Mouse (Mus musculus) limb, embryonic 14.5 days (tissue): ENCODE measurements around the gene Appl1. TPM values are rescaled to one million over a fixed set of nuclear protein-coding genes. Genes with fewer than 3 reads are reported as not detected.

ENCODE experiments used
- ATAC-seq: fragments of 200-750 bp; cut with Nextera tagmentation; 2 replicates; pipeline ENCODE4 v1.8.0; 2017; ENCODE audit warnings: low read depth, moderate number of reproducible peaks, moderate TSS enrichment; ENCODE audit not compliant: low FRiP score
- DNase-seq: peaks from one replicate; pipeline ENCODE4 v3.0.0-alpha.2; 2015; ENCODE audit warnings: low spot score
- H3K27ac ChIP-seq: fragments of 300-500 bp; sonication (generic); replicated peaks from 2 replicates; pipeline ENCODE4 v1.5.1; 2014; ENCODE audit warnings: low read depth, mild to moderate bottlenecking, low read length, moderate library complexity, mixed read lengths
- H3K27me3 ChIP-seq: fragments of 300-500 bp; sonication (generic); 2 replicates; pipeline ENCODE4 v1.6.1; 2014; ENCODE audit warnings: low read length, mixed read lengths; ENCODE audit not compliant: control insufficient read depth, insufficient read depth
- H3K36me3 ChIP-seq: fragments of 300-500 bp; sonication (generic); 2 replicates; pipeline ENCODE4 v1.6.1; 2014; ENCODE audit warnings: mild to moderate bottlenecking, low read length, moderate library complexity, mixed read lengths; ENCODE audit not compliant: control insufficient read depth, insufficient read depth
- H3K4me1 ChIP-seq: fragments of 300-500 bp; sonication (generic); 2 replicates; pipeline ENCODE4 v1.6.1; 2014; ENCODE audit warnings: antibody characterized with exemption, low read length, mixed read lengths; ENCODE audit not compliant: control insufficient read depth, insufficient read depth
- H3K4me2 ChIP-seq: fragments of 300-500 bp; sonication (generic); replicated peaks from 2 replicates; pipeline ENCODE4 v1.6.1; 2014; ENCODE audit warnings: low read depth, mild to moderate bottlenecking, low read length, moderate library complexity; ENCODE audit not compliant: severe bottlenecking
- H3K4me3 ChIP-seq: fragments of 300-500 bp; sonication (generic); replicated peaks from 2 replicates; pipeline ENCODE4 v1.5.1; 2014; ENCODE audit warnings: low read length
- H3K9ac ChIP-seq: fragments of 300-500 bp; sonication (generic); 2 replicates; pipeline ENCODE4 v1.6.1; 2014; ENCODE audit warnings: mild to moderate bottlenecking, low read depth, low read length, moderate library complexity; ENCODE audit not compliant: severe bottlenecking
- H3K9me3 ChIP-seq: fragments of 300-500 bp; sonication (generic); 2 replicates; pipeline ENCODE4 v1.6.1; 2016; ENCODE audit warnings: low read length; ENCODE audit not compliant: control insufficient read depth
- POLR2A ChIP-seq: fragments of 200-500 bp; IDR thresholded peaks from 2 replicates; pipeline ENCODE4 v1.8.0; 2012; ENCODE audit warnings: inconsistent platforms, mild to moderate bottlenecking, moderate library complexity, borderline replicate concordance; ENCODE audit not compliant: insufficient read depth, insufficient read length; ENCODE audit errors: extremely low read depth
- WGBS: fragments of 180-500 bp; shearing (Covaris S2); extraction: QIAGEN DNeasy Blood & Tissue Kit; methylation state at CpG from one replicate; pipeline ENCODE4 v1.1.7; 2014; 5-methylcytosine and 5-hydroxymethylcytosine counted together
- polyA plus RNA-seq, 2 experiments: library from polyadenylated mRNA; depleted of rRNA in 1 of 2; stranded (reverse) in 1 of 2; unstranded in 1 of 2; fragments of >200 nt; fragmentation: Nextera tagmentation in 1 of 2; extraction: Ambion mirVana in 1 of 2; gene quantifications; 2 replicates each; pipeline versions ENCODE4 v1.2.1 to v1.2.3; 2012 to 2014

The Appl1 gene
- polyA plus RNA-seq, 2 experiments, result 23.1 to 52.7 TPM

GRCm38 (mm10) chr14:26993427-26993826, 22.4 kb upstream of the Appl1 start:
- TF ChIP-seq POLR2A, result no peak
- peaks cover 9% of the 10 kb centered on the region for H3K4me1 ChIP-seq
- H3K4me3 ChIP-seq, result no peak overlapping the region
- no peaks in the 10 kb centered on the region for H3K36me3 ChIP-seq
- H3K4me2 ChIP-seq, result no peak overlapping the region
- 29% methylated on average over 3 of the region's 3 CpGs for WGBS
- peak overlapping the region; percentile 0; the same call in 1 of the 2 replicates for H3K27ac ChIP-seq
- no peaks in the 10 kb centered on the region for H3K27me3 ChIP-seq
- ATAC-seq (no peak), DNase-seq (no peak)
- no peaks in the 10 kb centered on the region for H3K9me3 ChIP-seq
- no peak overlapping the region for H3K9ac ChIP-seq

- Histone ChIP-seq H3K27ac (no peak overlapping the region), H3K4me2 (peak overlapping the region; percentile 21; the same call in 1 of the 2 replicates), H3K36me3 (no peaks in the 10 kb centered on the region), H3K9ac (no peak overlapping the region), H3K4me3 (no peak overlapping the region), H3K9me3 (no peaks in the 10 kb centered on the region), H3K27me3 (no peaks in the 10 kb centered on the region), H3K4me1 (peaks cover 9% of the 10 kb centered on the region)
- 46% methylated on average over 18 of the region's 18 CpGs for WGBS
- no peak for TF ChIP-seq POLR2A
- no peak for DNase-seq
- ATAC-seq, result no peak
Observed at GRCm38 (mm10) chr14:26991622-26992021, 20.6 kb upstream of the Appl1 start.

GRCm38 (mm10) chr14:26988694-26989093, 17.7 kb upstream of the Appl1 start:
- 76% methylated on average over 2 of the region's 2 CpGs for WGBS
- ATAC-seq, result no peak
- DNase-seq, result no peak
- H3K4me3 ChIP-seq, result no peak overlapping the region
- H3K4me2 ChIP-seq, result no peak overlapping the region
- H3K27me3 ChIP-seq, result no peaks in the 10 kb centered on the region
- no peaks in the 10 kb centered on the region for H3K4me1 ChIP-seq
- no peak overlapping the region for H3K27ac ChIP-seq
- no peak for TF ChIP-seq POLR2A
- no peak overlapping the region for H3K9ac ChIP-seq
- no peaks in the 10 kb centered on the region for H3K9me3 ChIP-seq
- no peaks in the 10 kb centered on the region for H3K36me3 ChIP-seq

- no peak overlapping the region for H3K4me3 ChIP-seq
- H3K27ac ChIP-seq, result no peak overlapping the region
- H3K9me3 ChIP-seq, result peaks cover 6% of the 10 kb centered on the region; the same call in 1 of the 2 replicates
- H3K27me3 ChIP-seq, result no peaks in the 10 kb centered on the region
- no peak for TF ChIP-seq POLR2A
- no peaks in the 10 kb centered on the region for H3K36me3 ChIP-seq
- H3K4me1 ChIP-seq, result no peaks in the 10 kb centered on the region
- ATAC-seq, result no peak
- H3K9ac ChIP-seq, result no peak overlapping the region
- DNase-seq, result no peak
- H3K4me2 ChIP-seq, result no peak overlapping the region
- 74% methylated on average over 5 of the region's 5 CpGs for WGBS
Observed at GRCm38 (mm10) chr14:26982150-26982530, 11.1 kb upstream of the Appl1 start.

GRCm38 (mm10) chr14:26981494-26982149, 10.6 kb upstream of the Appl1 start:
- WGBS, result 77% methylated on average over 5 of the region's 5 CpGs
- no peak for ATAC-seq

More at GRCm38 (mm10) chr14:26981494-26982149, 10.6 kb upstream of the Appl1 start:
- TF ChIP-seq POLR2A, result no peak
- no peaks in the 10 kb centered on the region for H3K27me3 ChIP-seq
- no peak overlapping the region for H3K4me2 ChIP-seq
- no peak overlapping the region for H3K27ac ChIP-seq
- H3K4me3 ChIP-seq, result no peak overlapping the region
- H3K9me3 ChIP-seq, result peaks cover 6% of the 10 kb centered on the region; the same call in 1 of the 2 replicates
- DNase-seq, result no peak
- no peak overlapping the region for H3K9ac ChIP-seq
- H3K36me3 ChIP-seq, result no peaks in the 10 kb centered on the region
- no peaks in the 10 kb centered on the region for H3K4me1 ChIP-seq
